14 mouse cellular contexts compared by ENCODE assay signal in genomic region chr9:64567482-64567881, GRCm38 (mm10).
"Had no signal": no experiment of that assay in that cellular context is flagged by ENCODE, and none has a peak within 500 bp of the region (broad histone marks: within the 10 kb centered on the region; RNA-seq: fewer than 3 reads in every experiment).

No protein-coding gene starts in this region.

- H3K27me3 ChIP-seq: hindbrain, embryonic 12.5 days; limb, embryonic 15.5 days; midbrain, embryonic 13.5 days had no signal

- H3K4me3 ChIP-seq: hindbrain, embryonic 12.5 days; left cerebral cortex, adult 2 months; limb, embryonic 15.5 days; midbrain, embryonic 13.5 days; myocyte; neural tube, embryonic 15.5 days had no signal

- ATAC-seq: hindbrain, embryonic 16.5 days; inflammation-experienced regulatory T-cells, adult 6 months; lung, postnatal 0 days; midbrain, embryonic 13.5 days had no signal

- H3K36me3 ChIP-seq: hindbrain, embryonic 12.5 days; limb, embryonic 15.5 days; neural tube, embryonic 15.5 days had no signal

- H3K27ac ChIP-seq: hindbrain, embryonic 12.5 days; left cerebral cortex, adult 2 months; limb, embryonic 15.5 days; midbrain, embryonic 13.5 days; neural tube, embryonic 15.5 days had no signal

- DNase-seq: lung, adult 2 months; lung, postnatal 36 days; right cerebral cortex, adult 18-20 months; right cerebral cortex, postnatal 25 days; thymus, postnatal 36 days had no signal

- H3K4me2 ChIP-seq: hindbrain, embryonic 12.5 days; limb, embryonic 15.5 days; midbrain, embryonic 13.5 days; neural tube, embryonic 15.5 days had no signal

- H3K9ac ChIP-seq: hindbrain, embryonic 12.5 days; limb, embryonic 15.5 days; midbrain, embryonic 13.5 days; neural tube, embryonic 15.5 days had no signal

- H3K9me3 ChIP-seq: limb, embryonic 15.5 days; neural tube, embryonic 15.5 days had no signal
